Mouse (Mus musculus): ENCODE results near the gene Fkbp2. TPM values are rescaled to one million over a fixed set of nuclear protein-coding genes. Genes with fewer than 3 reads are reported as not detected.
"Not testable (repeated sequence)": the region's sequence is repeated elsewhere in the genome, so short reads cannot be mapped to it uniquely, and the experiment has no call there.

Fkbp2 gene
- polyA plus RNA-seq (2017; shearing (Covaris generic)): 10 to 100 TPM; 46.8 to 56.8 TPM

DNA sequence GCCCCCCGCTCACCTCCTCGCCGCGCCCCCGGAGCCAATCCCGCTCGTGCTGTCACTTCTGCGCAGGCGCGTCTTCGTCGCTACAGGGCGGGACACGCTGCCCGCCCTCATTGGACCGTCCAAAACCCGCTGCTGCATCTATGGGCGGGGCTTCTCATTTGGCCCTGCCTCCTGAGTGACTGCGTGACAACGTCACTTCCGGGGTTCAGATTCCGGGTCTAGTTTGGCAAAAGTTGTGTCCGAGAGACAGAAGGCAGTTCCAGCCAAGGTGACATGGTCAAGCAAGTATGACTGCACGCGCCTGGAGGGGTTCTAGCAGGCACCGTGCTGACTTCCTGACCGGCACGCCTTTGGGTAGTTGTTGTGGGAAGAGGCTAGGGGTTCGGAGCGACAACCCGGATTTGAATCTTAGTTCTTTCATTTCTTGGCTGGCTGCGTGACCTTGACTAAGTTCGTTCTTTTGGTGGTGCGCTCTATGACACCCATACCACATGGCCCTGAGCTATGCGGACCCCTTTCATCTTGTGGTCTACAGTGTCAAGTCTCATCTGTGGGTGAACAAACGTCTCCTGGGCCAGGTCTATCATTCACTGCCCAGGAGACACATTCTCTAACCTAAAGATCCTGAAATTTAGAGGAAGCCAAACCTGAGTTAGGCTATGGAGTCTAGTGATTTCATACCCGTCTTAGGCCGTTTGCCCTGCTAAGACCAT, at the start of gene Fkbp2:
Fkbp2 (minus strand) TSS at position 121 of the 713 bp plus-strand sequence.
- peak; percentile 66 for ATAC-seq

DNA sequence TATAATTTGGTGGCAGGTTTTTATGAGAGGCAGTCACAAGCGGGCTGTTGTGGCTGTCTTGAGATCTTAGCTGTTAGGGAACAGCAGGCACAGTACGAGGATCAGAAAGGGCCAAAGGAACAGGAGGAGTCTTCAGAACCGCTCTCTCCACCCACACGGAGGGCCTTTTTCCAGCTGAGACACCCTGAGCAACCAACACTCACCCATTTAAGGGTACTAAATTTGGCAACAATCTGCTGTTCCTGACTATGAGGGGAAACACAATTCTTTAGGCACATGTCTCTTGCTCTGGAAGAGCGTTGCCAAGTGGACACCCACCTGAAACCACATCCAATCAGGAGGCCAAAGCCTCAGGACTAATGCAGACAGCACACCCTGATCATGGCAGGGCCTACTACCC, 49.2 kb upstream of the Fkbp2 start:
- no peak for ATAC-seq

DNA sequence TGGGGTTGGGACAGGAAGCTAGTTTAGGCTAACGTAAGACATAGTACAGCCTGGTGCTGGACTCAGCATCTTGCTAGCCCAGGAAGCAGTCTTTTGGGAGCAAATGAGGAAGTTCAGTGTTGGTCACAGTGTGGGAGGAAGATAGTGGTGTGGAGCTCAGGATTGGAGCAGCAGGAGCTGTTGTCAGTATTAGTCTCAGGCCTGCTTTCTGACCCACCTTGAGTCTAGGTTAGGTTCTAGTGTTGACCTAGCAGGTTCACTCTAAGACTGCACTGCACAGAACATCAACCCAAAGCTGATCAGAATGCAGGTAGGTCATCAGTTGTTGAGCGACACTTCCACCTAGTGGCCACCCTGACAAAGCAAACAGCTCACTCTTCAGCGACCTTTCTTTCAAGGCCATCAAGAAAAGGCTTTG, 39.9 kb upstream of the Fkbp2 start:
- peak; percentile 50 for ATAC-seq

DNA sequence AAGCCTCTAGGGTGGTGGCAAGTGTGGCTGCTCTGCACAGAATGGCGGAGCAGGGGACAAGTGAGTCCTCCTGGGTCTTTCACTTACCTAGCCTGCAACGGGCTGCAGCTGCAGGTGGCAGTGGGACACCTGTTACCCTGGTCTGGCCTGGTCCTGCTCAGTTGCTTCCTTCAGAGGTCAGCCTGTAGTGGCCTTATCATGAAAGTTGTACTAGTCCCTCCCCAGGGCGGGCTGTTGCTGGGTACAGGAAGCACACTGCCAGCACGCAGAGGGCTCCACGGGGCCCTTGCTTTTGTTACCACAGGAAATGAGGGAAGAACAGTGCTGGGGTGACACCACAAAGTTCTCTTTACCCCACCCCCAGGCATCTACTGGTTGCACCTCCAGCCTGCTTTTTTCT, 38.9 kb upstream of the Fkbp2 start, which contains the start of gene Fermt3:
Fermt3 (minus strand) TSS at position 279 of the 400 bp plus-strand sequence.
- ATAC-seq: peak; percentile 83

DNA sequence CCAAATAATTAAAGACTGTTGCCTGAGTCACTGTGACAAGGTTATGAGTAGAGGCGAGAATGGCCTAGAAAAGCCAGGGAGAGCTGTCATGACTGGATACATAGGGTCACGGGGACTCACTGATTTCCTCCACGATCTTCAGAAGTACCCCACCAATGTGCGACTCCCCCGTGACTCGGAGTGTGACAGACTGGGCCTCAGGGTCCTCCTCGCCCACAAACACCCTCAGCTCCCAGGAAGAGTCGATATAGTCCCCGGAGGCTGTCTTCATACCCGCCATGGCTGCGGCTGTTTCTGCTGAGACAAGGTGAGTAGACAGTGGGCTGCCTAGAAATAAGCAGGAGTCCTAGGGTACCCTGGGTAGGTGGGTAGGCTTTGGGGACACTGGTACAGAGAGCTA, 38.2 kb upstream of the Fkbp2 start:
- no peak for ATAC-seq

DNA sequence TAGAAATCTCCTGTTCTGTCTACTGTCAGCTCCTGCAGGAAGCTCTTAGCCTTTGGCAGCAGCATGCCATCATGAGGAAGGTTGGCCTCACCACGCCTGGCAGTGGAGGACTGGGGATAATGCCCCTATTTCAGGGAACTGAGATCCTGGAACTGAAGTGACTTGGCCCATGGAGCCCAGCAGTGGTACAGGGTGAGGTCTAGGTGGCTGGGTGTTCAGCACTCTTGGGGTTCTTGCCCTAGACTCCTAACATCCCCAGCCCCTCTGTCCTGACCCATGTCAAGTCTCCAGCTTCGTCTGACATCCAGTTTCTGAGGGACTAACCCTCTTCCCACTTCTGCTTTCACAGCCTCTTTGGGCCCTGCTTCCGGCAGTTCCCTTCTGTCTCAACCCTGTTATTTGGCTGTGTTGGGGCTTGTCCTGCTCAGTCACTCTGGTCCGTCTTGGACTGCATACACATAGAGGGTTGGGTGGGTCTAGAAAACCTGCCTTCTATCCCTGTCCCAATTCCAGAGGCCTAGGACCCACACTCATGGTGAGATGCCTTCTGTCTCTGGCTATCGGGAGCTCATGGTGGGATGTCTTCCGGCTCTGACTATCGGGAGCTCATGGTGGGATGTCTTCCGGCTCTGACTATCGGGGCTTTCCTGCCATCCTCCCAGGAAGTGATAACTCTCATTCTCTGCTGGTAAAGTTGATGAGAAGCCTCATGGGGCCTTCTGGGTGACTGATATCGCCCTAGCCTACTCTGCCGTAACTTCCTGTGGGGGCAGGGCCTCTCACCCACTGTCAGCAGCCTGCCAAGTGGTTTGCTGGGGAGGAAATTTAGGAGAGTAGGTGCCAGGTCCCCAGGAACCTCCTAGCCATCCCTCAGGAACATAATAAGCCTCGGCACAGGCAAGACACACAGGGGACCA, 37.5 kb upstream of the Fkbp2 start:
- ATAC-seq: peak; percentile 78

DNA sequence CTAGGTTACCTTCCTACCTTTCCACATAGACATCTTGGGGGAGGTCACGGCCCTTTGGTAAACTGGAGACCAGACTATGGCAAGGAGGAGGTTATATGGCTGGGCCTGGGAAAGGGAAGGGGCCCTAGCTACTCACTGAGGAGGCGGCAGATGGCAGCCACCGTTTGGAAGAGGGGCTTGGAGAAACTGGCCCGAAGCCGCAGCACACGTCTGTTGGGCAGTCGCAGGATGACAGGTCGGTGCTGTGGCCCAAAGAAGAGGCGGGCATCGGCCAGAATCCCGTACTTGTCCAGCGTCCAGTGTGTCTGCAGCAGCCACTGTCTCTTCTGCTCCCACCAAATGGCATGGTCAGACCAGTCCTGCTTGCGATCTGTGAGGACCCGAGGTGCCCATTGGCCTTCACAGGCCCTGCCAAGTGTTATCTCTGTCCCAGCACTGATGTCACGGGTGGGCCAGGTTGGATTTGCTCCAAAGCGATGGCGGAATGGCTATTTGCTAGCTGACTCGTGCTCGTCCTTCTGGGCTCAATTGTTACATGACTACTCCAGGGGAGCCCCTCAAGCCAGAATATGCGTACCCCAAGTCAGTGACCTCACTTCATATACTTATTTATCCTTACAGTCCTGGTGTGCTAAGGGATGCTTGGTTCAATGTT, 34.3 kb upstream of the Fkbp2 start:
- ATAC-seq: no peak

DNA sequence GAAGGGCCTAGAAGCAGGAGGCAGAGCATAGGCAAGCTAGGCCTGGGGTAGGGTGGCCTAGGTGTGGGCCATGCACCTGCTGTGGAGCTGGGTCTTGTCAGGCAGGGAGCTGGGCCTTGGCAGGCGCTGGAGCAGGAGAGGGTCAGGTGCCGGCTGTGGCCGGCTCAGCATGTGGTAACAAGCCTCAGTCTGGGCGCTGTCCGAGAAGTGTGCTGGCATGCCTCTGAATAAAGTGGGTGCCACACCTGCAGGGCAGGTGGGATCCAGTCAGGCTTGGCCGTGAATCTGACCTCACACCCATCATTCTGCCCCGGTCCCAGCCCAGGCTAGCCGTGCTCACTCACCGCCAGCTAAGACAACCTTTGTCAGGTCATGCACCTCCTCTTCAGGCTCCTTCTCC, 33.7 kb upstream of the Fkbp2 start:
- no peak for ATAC-seq

DNA sequence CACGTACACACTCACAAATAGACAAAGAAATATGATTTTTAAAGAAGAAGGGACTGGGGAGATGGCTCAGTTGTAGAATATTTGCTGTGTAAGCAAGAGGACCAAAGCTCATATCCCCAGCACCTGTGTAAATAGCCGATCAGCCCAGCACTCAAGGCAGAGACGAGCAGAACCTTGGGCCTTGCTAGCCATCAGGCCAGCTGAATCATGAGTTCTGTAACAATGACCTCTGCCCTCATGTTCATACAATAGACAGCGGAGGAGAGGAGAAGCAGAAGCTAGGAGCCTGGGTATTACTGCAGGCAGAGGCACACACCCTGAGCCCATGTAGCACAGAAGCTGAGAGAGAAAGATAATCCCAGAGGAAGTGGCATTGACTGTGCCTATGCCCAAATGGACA, 32.1 kb upstream of the Fkbp2 start:
- no peak for ATAC-seq

DNA sequence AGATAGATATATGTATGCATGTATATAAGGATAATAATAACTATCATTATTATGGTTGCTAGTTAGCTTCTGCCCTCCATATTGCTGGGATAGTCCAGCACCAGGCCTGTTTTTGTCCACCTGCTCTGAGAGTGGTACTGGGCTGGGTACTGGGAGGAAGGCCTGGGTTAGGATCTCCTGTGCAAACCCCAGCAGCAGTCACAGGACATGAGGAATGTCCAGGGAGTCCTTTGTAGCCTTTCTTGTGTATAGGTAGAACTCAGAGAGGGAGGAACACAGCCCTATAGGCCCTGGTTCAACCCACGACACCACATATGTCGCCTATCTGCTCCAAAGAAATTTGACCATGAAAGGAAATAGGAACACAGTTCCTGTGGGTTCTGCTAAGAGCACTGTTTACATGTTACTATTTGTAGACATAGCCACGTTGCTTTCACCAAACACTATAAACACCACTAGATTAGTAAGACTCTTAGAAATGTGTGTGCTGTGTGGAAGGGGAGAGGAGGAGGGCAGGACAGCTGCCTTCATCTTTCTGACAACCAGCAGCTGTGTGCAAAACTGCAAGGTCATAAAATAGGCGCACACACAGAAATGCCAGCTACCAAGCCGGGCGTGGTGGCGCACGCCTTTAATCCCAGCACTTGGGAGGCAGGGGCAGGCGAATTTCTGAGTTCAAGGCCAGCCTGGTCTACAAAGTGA, 26.7 kb upstream of the Fkbp2 start:
- ATAC-seq: no peak

DNA sequence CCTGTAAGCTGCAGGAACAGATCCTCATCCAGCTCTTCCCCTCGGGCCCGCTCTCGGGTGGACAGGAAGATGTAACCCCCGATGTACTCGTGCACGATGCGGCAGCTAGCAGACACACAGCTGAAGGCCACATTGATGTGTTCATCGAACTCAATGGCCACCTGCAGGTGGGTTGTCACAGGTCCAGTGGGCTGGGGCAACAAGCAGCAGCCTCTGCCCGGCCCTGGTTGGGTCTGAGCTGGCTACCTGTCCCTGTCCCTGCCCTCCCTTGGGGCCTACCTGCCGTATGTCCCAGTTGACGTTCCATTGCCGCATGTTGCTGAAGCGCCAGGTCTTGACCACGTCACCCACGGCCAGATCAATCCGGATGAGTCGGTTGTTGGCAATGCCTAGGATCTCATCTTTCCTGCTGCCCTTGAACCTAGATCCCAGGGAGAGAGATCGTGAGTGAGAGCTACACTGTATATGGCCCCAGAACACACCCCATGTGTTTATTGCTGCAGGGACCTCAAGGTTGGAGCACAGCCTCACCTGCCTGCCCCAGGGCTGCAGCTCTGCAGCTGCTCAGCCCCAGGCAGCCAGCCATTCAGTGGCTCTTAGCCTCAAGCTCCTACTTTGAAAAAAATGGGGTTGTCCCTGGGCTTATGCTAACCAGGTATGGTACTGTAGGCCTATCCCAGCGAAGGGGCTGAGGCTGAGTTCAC, 19.2 kb upstream of the Fkbp2 start:
- no peak for ATAC-seq

DNA sequence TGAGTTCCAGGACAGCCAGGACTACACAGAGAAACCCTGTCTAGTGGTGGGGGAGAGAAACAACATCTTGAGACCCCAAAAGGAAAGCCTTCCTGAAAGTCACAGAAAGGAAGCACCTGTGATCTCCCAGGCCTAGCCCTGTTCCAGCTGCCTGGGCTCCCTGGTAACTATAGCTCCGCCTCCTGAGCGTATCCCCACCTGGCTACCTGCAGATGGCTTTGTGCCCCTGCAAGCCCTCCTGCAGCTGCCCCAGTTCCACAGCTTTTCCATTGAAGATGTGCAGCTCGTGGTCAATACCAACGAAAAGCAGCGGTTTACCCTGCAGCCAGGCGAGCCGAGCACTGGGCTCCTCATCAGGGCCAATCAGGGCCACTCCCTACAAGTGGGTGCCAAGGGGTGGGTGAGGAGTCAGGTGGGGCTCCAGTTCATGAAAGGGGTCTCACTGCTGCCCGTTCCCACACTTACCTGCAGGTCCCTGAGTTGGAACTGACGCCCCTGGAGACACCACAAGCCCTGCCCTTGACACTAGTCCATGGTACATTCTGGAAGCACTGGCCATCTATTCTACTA, 17.5 kb upstream of the Fkbp2 start:
- no peak for ATAC-seq

DNA sequence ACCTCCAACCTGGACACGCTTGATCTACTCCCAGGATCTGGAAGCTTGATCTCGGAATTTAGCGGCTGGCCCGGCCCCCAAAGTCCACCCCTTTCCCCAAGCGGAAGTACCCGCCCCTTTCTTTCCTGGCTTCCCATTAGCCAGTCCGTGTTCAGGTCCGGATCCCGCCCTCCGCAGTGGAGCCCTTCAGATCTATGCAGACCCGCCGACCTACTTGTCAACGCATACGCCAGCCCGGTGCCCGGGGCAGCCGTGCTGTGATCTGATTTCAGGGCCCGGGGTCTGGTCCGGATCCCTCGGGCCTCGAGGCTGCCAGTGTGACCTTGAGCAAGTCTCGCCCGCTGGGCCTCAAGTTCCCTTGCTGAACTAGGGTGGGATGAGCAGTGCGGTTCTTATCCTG, 15.7 kb upstream of the Fkbp2 start, which contains the start of the genes Nudt22 and Trpt1:
Nudt22 (minus strand) TSS at position 112 of the 400 bp plus-strand sequence.
Trpt1 (plus strand) TSS at position 126 of the 400 bp plus-strand sequence.
- peak; percentile 47 for ATAC-seq

DNA sequence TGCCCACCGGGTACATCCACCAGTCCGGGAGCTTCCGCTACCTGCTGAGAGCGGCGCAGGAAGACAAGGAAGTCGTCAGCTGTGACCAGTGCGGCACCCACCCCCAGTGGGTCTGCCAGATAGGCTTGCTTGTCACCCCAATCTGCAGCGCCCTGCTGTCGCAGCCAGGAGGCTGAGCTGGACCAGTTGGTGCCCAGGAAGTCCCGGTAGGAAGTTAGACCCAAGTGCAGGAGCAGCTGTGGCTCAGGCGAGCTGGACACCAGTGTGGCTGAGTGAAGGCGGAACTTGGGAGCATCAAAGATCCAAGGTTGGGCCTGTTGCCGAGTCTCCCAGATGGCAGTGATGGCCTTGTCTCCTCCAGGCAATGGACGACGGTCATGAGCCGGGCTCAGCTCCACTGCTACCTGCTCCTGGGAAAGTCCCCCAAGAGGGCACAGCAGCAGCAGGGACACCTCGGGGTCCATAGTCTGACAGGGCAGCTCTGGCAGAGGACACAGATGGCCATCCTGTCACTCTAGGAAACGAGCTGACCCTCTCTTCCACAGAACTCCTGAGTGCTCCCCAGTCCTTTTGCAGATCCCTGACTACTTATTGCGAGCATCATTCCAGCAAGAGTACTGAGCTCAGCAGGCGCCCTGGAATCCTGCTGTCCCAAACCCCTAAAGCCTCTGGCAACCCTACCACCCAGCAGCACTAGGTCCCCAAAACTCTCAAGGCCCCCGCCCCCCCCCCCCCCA, 15.1 kb upstream of the Fkbp2 start:
- no peak for ATAC-seq

DNA sequence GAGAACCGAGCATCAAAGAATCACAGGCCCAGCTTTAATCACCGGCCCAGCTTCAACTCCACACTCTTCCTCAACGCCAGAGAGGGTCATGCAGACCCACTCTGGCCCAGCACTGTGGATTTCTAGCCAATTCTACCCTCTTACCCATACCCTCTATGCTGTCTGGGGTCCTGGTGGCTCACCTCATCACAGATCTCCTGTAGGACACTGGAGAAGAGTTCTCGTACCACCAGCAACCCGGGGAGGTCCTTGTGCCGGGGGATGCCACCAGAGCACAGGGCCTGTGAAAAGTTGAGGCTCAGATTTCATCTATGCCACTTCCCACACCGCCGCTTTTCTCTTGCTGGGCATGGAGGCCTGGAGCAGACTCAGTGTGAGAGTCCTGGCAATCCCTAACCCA, 14.2 kb upstream of the Fkbp2 start:
- ATAC-seq: no peak

DNA sequence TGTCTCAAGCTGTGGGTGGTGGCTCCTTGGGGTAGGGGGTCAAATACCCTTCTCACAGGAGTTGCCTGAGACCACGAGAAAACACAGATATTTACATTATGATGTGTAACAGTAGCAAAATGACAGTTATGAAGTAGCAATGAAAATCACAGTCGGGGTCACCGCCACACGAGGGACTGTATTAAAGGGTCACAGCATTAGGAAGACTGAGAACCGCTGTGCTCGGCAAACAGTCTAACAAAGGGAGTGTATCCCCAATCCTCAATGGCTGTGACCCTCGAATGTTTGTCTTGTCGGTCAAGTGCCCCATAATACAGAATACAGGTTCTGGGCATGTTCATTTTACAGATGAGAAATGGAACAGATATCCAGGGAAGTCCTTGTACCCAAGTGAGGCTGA, 13.7 kb upstream of the Fkbp2 start:
- no peak for ATAC-seq

DNA sequence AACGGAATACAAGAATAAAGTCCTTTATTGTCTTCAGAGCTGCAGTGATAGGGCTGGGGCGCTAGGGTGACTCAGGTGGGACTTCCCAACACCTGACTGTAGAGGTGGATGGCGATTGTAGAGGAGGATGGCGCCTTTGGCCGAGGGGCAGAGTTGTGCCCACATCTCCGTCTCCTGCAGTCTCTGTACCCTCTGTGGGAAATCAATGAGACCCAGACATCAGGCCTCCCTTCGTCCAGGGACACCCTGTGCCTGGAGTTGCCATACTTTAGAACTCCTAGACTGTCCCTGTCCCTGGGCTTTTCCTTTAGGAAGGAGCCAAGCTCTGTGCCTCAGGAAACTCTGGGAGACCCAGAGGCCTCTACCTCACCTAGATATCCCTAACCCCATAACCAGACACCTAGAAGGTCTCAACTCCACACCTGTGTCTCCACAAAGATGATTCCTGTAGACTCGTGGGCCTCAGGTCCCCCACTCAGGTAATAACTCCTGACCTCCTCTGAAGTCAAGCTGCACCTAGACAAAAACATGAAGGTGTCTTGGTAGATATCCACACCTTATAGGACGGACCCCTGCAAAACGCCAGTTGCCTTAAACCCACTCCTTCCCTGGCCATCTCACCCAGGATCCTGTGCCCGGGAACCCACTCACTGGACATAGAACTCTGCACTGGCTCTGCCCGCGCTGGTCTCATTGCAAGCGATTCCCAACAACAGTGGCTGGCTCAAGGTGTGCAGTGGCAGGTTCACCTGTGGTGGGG, 12.9 kb upstream of the Fkbp2 start:
- no peak for ATAC-seq

DNA sequence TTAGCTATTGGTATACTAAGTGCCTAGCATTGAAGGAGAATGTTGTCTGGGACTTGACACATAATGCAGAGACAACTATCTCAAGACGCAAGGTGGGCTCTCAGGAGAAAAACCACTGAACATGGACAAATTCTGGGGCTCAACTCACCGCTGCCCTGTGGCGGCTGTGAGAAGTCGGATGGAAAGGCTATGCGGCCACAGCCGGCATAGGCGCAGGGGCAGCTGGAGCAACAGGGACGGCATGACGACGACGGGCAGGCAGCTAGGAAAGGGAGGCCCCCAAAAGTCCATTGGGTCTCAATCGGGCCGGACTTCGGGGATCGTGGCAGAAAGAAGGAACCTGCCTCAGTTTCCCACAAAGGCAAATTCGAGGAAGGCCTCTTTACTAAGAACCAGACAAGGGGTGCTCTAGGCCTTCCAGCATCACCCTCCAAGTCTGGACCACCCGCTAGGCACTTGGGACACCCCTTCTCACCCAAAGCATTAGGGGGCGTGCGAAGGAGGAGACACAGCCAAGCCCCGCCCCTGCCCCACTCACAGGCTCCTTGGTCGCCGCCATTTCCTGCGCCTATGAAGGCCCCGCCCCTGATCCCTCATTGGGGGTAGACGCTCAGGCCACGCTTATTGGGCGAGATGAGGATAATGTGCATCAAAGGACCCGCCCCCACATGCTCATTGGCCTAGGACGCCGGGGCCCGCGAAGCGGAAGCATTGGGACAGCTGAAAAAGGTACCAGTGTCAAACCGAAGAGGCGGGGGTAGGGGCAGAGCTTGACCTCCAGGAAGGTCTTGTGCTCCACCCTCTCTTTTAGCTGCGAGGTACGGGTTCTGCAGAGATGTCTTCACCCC, 11.9 kb upstream of the Fkbp2 start, which contains the start of gene Dnajc4:
Dnajc4 (minus strand) TSS at position 562 of the 848 bp plus-strand sequence.
- peak; percentile 97 for ATAC-seq

DNA sequence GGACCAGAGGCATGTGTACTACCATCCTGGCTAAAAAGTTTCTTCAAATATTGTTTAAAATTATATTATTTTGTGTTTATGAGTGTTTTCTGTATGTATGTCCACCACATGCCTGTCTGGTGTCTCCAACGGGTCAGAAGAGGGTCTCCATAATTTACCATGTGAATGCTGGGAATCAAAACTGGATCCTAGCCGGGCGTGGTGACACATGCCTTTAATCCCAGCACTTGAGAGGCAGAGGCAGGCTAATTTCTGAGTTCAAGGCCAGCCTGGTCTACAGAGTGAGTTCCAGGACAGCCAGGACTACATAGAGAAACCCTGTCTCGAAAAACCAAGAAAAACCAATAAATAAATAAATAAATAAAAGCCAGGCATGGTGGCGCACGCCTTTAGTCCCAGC, 10.9 kb upstream of the Fkbp2 start:
- not testable (repeated sequence) for ATAC-seq
